Mouse (Mus musculus): ENCODE measurements at regions not wholly inside any gene's neighbourhood (a gene's known extent, or its start where the extent isn't known, plus 50 kb on each side); places are given as distances from the start of the nearest gene placed in this dataset.

DNA sequence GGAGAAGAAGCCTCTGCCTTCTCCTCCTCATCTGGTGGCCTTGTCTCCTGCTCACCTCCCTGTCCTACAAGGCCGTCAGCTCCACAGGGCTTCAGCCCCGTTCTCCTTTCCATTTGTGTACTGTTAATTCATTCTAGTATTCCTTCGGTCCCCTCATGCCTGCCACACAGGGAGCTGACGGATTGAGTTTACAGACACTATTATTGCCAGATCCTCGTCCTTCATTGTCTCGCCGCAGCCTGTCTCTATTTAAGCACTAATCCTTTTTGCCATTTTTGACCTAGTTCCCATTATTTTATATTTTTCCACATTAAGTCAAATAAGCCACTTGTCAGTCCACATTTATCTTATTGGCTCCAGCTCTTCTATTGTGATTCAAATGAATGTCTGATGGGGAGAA, 64.2 kb upstream of the Cd180 start:
- WGBS, result 82% methylated on average over 7 of the region's 7 CpGs
- TF ChIP-seq EP300 (IDR thresholded peaks at IDR 0.05) (no peak), CTCF (IDR thresholded peaks at IDR 0.05) (no peak)

DNA sequence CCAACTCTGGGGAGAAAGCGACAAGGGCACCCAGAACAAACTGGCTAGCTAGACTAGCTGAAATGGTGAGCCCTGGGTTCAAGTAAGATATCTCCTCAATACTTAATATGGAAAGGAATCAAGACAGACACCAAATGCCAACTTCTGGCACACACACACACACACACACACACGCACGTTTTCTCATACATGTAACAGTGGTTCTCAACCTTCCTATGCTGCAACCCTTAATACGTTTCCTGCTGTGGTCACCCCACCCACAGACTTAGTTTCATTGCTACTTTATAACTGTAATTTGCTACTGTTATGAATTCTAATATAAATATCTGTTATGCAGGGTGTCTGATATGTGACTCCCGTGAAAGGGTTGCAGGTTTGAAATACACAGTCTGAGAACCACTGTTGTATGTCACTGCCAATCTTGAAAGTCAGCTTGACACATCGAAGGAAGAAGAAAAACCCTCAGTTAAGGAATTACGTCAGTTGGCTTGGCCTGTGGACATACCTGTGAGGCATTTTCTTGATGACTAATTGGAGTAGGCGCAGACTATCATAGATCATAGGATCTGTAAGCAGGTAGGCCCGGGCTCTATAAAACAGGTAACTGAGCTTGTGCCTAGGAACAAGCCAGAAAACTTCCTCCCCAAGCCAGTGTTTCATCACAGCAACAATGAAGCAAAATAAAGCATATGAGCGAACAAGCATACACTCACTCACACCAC, 59.0 kb upstream of the Cd180 start:
- no peak overlapping the region for H3K4me2 ChIP-seq (replicated peaks; ENCODE audit: low read depth, low read length)
- WGBS, result 89% methylated on average over 10 of the region's 10 CpGs
- no peaks in the 10 kb centered on the region for H3K27me3 ChIP-seq (replicated peaks; ENCODE audit: insufficient read depth, low read length)
- no peaks in the 10 kb centered on the region for H3K36me3 ChIP-seq (ENCODE audit: insufficient read depth, low read length)
- no peak overlapping the region for H3K27ac ChIP-seq (ENCODE audit: low read length)
- DNase-seq (ENCODE audit: low spot score) (no peak), ATAC-seq (no peak)
- no peaks in the 10 kb centered on the region for H3K9me3 ChIP-seq (ENCODE audit: low read length)
- H3K9ac ChIP-seq (replicated peaks; ENCODE audit: low read depth), result no peak overlapping the region
- no peak overlapping the region for H3K4me3 ChIP-seq (ENCODE audit: low read depth, low read length)
- TF ChIP-seq CTCF (IDR thresholded peaks at IDR 0.05) (no peak), EP300 (IDR thresholded peaks at IDR 0.05) (no peak)
- H3K4me1 ChIP-seq (ENCODE audit: insufficient read depth, low read depth, low read length), result no peaks in the 10 kb centered on the region

More for the DNA sequence above, 64.2 kb upstream of the Cd180 start:
- no peak for ATAC-seq
- Histone ChIP-seq H3K27me3 (replicated peaks; ENCODE audit: insufficient read depth, low read length) (no peaks in the 10 kb centered on the region), H3K27ac (ENCODE audit: low read length) (no peak overlapping the region), H3K4me2 (replicated peaks; ENCODE audit: low read depth, low read length) (no peak overlapping the region), H3K36me3 (ENCODE audit: insufficient read depth, low read length) (no peaks in the 10 kb centered on the region), H3K9me3 (ENCODE audit: low read length) (no peaks in the 10 kb centered on the region), H3K4me1 (ENCODE audit: insufficient read depth, low read depth, low read length) (peaks cover 4% of the 10 kb centered on the region; the same call in 1 of the 2 replicates), H3K9ac (replicated peaks; ENCODE audit: low read depth) (no peak overlapping the region), H3K4me3 (ENCODE audit: low read depth, low read length) (no peak overlapping the region)
- no peak for DNase-seq (ENCODE audit: low spot score)

DNA sequence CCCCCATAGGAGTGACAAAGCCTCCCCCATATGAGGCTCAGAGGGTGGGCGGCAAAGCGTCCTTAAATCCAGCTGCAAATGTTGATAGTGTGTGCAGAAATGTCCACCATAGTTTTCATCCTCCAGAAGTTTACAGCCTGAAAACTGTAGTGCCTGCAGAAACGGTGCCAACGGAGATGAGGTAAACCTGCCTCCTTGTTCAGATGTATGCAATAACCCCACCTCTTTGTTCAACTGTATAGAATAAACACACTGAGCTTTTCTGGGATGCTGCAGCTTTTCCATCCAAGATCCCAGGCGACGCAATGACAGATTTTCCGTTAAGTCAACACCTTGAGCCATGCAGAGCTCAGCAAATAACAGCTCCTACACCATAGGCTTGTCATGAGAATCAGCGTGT, 57.3 kb upstream of the Cd180 start:
- H3K4me3 ChIP-seq (ENCODE audit: low read depth, low read length), result no peak overlapping the region
- H3K9me3 ChIP-seq (ENCODE audit: low read length), result no peaks in the 10 kb centered on the region
- H3K27me3 ChIP-seq (replicated peaks; ENCODE audit: insufficient read depth, low read length), result no peaks in the 10 kb centered on the region
- no peaks in the 10 kb centered on the region for H3K36me3 ChIP-seq (ENCODE audit: insufficient read depth, low read length)
- ATAC-seq (no peak), DNase-seq (ENCODE audit: low spot score) (no peak)
- no peak overlapping the region for H3K27ac ChIP-seq (ENCODE audit: low read length)
- H3K4me1 ChIP-seq (ENCODE audit: insufficient read depth, low read depth, low read length), result no peaks in the 10 kb centered on the region
- H3K4me2 ChIP-seq (replicated peaks; ENCODE audit: low read depth, low read length), result no peak overlapping the region
- TF ChIP-seq CTCF (IDR thresholded peaks at IDR 0.05) (no peak), EP300 (IDR thresholded peaks at IDR 0.05) (no peak)
- WGBS, result 49% methylated on average over 8 of the region's 8 CpGs
- no peak overlapping the region for H3K9ac ChIP-seq (replicated peaks; ENCODE audit: low read depth)

DNA sequence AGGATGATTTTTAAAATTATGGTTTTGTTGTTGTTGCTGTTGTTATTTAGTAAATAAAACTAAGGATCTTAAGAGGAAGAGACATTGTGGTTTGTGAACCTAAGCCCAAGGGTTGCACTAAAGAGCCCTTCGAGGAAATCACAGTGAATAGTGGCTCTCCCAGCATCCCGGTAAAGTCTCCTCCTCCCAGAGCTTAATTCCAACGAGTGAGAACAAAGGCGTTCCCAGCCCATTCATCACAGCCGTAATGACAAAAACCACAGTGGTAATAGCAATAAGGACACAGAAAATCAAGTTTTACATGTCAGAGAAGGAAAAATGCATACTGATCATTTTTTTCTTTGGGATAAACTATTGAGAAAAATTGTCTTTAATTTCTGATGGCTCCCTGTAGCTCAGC, 56.3 kb upstream of the Cd180 start:
- DNase-seq (ENCODE audit: low spot score), result no peak
- H3K4me1 ChIP-seq (ENCODE audit: insufficient read depth, low read depth, low read length), result no peaks in the 10 kb centered on the region
- no peak overlapping the region for H3K9ac ChIP-seq (replicated peaks; ENCODE audit: low read depth)
- no peak overlapping the region for H3K4me3 ChIP-seq (ENCODE audit: low read depth, low read length)
- 28% methylated on average over 5 of the region's 5 CpGs for WGBS
- H3K9me3 ChIP-seq (ENCODE audit: low read length), result no peaks in the 10 kb centered on the region
- no peak overlapping the region for H3K4me2 ChIP-seq (replicated peaks; ENCODE audit: low read depth, low read length)
- TF ChIP-seq CTCF (IDR thresholded peaks at IDR 0.05) (no peak), EP300 (IDR thresholded peaks at IDR 0.05) (no peak)
- no peak for ATAC-seq
- no peaks in the 10 kb centered on the region for H3K36me3 ChIP-seq (ENCODE audit: insufficient read depth, low read length)
- 0 out of 2 replicates have a peak overlapping the region, but pooled peaks have one; percentile 4 for H3K27ac ChIP-seq (ENCODE audit: low read length)
- H3K27me3 ChIP-seq (replicated peaks; ENCODE audit: insufficient read depth, low read length), result no peaks in the 10 kb centered on the region

DNA sequence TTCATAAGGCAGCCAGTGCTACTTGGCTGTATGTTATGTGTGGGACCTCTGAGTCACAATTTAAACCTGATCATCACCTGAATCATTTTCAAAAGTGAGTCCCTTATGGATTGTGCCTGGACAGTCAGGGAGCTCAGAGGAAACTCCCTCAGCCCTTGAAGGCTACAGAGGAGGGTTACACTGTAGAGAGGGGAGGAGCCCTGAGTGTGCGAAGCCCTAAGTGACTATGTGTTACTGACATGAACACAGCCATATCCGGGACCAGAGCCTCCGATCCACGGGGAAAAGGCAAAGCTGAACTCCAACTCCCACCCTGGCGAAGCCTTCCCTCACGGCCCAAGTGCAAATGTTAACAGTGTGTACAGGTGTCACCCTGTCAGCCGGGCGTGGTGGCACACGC, 53.7 kb upstream of the Cd180 start:
- no peak overlapping the region for H3K9ac ChIP-seq (replicated peaks; ENCODE audit: low read depth)
- no peaks in the 10 kb centered on the region for H3K36me3 ChIP-seq (ENCODE audit: insufficient read depth, low read length)
- no peak overlapping the region for H3K4me2 ChIP-seq (replicated peaks; ENCODE audit: low read depth, low read length)
- no peaks in the 10 kb centered on the region for H3K9me3 ChIP-seq (ENCODE audit: low read length)
- 64% methylated on average over 9 of the region's 9 CpGs for WGBS
- ATAC-seq (peak; percentile 52), DNase-seq (ENCODE audit: low spot score) (no peak)
- no peak overlapping the region for H3K4me3 ChIP-seq (ENCODE audit: low read depth, low read length)
- no peaks in the 10 kb centered on the region for H3K4me1 ChIP-seq (ENCODE audit: insufficient read depth, low read depth, low read length)
- H3K27me3 ChIP-seq (replicated peaks; ENCODE audit: insufficient read depth, low read length), result no peaks in the 10 kb centered on the region
- TF ChIP-seq EP300 (IDR thresholded peaks at IDR 0.05) (no peak), CTCF (IDR thresholded peaks at IDR 0.05) (no peak)
- no peak overlapping the region for H3K27ac ChIP-seq (ENCODE audit: low read length)

DNA sequence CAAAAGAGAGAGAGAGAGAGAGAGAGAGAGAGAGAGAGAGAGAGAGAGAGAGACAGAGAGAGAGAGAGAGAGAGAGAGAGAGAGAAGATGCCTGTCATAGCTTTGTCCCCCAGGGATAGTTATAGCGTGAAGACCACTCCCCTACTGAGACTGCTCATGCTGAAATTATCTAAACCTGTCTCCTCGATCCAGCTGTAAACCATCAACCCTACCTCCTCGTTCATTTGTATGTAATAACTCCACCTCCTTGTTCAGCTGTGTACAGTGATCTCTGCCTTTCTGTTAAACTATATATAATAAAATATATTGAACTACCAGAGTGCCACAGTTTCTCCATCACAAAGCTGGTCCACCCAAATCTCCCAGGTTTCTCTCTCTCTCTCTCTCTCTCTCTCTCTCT, 53.2 kb upstream of the Cd180 start:
- 42% methylated on average over 3 of the region's 3 CpGs for WGBS
- no peak overlapping the region for H3K9ac ChIP-seq (replicated peaks; ENCODE audit: low read depth)

More for the DNA sequence above, 53.2 kb upstream of the Cd180 start:
- Histone ChIP-seq H3K4me3 (ENCODE audit: low read depth, low read length) (no peak overlapping the region), H3K27ac (ENCODE audit: low read length) (no peak overlapping the region), H3K9me3 (ENCODE audit: low read length) (no peaks in the 10 kb centered on the region), H3K4me2 (replicated peaks; ENCODE audit: low read depth, low read length) (no peak overlapping the region), H3K36me3 (ENCODE audit: insufficient read depth, low read length) (no peaks in the 10 kb centered on the region), H3K4me1 (ENCODE audit: insufficient read depth, low read depth, low read length) (no peaks in the 10 kb centered on the region), H3K27me3 (replicated peaks; ENCODE audit: insufficient read depth, low read length) (no peaks in the 10 kb centered on the region)
- ATAC-seq (0 out of 2 replicates have a peak, but pooled peaks have one; percentile 21), DNase-seq (ENCODE audit: low spot score) (peak; percentile 31)
- TF ChIP-seq EP300 (IDR thresholded peaks at IDR 0.05) (no peak), CTCF (IDR thresholded peaks at IDR 0.05) (no peak)
